Mouse (Mus musculus): ENCODE data around the gene Gtdc1. TPM values are rescaled to one million over a fixed set of nuclear protein-coding genes. Genes with fewer than 3 reads are reported as not detected.

Gtdc1 gene
- 19.6 and 29.1 TPM in 2 replicates for total RNA-seq (2017)

DNA sequence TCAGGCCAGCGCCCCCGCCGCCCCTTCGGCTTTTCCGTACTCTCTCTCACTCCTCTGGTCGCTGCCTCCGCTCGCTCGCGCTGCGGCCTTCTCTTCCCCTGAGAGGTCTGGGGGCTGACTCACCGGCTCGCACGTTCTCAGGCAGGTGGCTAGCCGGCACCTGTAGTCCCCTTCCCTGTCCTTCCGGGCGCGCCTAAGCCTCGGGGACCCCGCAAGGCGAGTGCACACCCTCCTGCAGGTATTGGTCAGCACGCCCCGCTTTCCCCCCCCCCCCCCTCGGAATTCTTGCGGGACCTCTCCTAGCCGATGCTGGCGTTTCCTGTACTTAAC lies at the start of gene Gtdc1:
Gene Gtdc1 (minus strand): TSS at position 176 of the 330 bp plus-strand sequence.
- no peak for ATAC-seq (replicated peaks in 1 of 2; ENCODE audit: insufficient read depth in 1 of 2, low FRiP score in 2 of 2, low TSS enrichment in 1 of 2, low read depth in 1 of 2, poor library complexity in 2 of 2, severe bottlenecking in 2 of 2)

DNA sequence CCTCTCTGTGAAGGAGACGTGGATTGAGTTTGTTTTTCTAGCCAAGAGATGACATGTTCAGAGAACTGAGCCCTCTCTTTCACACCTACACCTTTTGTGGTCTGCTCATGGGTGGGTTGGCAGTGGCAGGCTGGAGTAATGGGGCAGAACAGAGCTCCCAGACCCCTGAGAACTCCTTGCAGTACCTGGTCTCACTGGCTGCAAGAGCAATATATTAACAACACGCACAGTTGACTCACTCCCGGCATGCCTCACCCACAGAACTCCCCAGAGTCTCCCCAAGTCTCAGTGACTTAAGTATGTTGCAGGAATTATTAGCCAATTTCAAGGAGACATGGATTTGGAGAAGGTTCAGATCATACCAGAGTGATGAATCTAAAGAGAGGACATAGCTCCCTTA lies 49.6 kb upstream of the Gtdc1 start:
- ATAC-seq (replicated peaks in 1 of 2; ENCODE audit: insufficient read depth in 1 of 2, low FRiP score in 2 of 2, low TSS enrichment in 1 of 2, low read depth in 1 of 2, poor library complexity in 2 of 2, severe bottlenecking in 2 of 2), result no peak

DNA sequence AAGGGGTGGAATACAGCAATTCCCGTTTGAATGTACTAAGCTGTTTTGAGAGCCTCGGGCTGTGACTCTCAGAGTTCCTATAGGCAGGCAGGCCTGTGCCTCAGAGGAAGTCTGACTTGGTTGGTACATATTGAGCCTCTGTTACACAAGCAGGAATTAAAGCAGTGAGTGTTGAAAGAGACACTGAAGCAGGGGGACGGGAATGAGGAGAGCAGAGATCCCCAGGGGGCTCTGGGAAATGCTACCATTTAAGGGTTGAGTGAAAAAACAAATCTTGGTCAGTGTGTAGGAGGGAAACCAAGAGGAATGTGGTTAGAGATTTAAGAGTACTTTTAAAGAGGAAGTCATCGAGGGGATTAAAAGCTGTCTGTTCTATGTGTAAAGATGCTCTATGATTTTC lies 49.0 kb upstream of the Gtdc1 start:
- peak in 1 of 2 experiments; percentile 38; a peak in 1 of 4 replicates for ATAC-seq (replicated peaks in 1 of 2; ENCODE audit: insufficient read depth in 1 of 2, low FRiP score in 2 of 2, low TSS enrichment in 1 of 2, low read depth in 1 of 2, poor library complexity in 2 of 2, severe bottlenecking in 2 of 2)

DNA sequence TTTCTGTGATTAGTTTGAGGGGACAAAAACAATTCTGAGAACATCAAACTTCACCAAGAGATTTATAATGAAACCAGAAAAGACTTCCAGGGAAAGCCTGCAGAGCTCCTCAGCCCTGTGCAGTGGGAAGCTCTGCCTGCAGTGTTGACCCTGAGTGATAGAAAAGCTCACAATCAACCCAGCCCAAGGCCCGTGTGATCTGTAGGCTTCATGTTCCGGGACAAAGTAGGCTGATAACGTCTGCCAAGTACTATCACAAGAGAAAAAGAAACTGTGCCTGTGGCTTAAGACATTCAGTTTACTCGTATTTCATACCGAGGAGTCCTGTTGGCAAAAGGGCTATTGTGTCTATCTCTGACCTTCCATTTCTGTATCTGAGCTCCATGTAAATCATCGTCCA lies 46.4 kb upstream of the Gtdc1 start:
- ATAC-seq (replicated peaks in 1 of 2; ENCODE audit: insufficient read depth in 1 of 2, low FRiP score in 2 of 2, low TSS enrichment in 1 of 2, low read depth in 1 of 2, poor library complexity in 2 of 2, severe bottlenecking in 2 of 2), result no peak

DNA sequence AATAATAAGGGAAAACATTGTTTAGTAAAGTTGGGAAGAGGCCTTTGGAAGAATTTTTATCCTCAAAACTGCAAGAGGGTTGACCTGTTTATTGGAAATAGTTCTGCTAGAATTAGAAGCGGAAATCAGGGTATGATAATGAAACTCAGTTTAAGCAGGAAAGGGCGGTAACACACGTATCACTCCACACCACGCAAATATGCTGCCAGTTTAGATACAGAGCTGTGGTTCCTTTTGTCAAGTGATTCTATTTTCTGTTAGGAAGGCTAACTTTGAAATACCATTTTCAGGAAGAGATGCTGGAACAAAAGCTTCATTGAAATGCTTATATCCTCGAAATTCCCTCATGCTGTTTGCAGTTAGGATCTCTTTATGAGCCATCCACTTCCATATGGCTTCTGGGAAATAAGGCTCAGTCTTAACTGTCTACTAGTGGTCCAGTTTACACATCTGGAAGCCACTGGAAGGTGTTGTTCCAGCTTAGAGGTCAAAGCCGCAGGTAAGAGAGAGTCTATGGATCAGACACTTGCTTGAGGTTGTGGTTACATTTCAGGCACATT lies 42.7 kb upstream of the Gtdc1 start:
- no peak for ATAC-seq (replicated peaks in 1 of 2; ENCODE audit: insufficient read depth in 1 of 2, low FRiP score in 2 of 2, low TSS enrichment in 1 of 2, low read depth in 1 of 2, poor library complexity in 2 of 2, severe bottlenecking in 2 of 2)

DNA sequence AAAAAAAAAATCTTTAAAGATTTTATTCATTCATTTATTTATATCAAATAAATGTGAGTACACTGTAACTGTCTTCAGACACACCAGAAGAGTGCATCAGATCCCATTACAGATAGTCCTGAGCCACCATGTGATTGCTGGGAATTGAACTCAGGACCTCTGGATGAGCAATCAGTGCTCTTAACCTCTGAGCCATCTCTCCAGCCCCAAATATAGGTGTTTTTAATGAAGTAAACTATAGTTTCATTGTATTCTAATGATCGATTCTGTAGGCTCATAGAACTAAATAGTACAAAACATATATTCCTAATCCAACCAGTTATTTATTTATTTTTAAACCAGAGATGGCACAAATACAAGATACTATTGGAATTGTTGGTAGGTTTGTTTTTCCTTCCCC lies 42.2 kb upstream of the Gtdc1 start:
- ATAC-seq (replicated peaks in 1 of 2; ENCODE audit: insufficient read depth in 1 of 2, low FRiP score in 2 of 2, low TSS enrichment in 1 of 2, low read depth in 1 of 2, poor library complexity in 2 of 2, severe bottlenecking in 2 of 2), result no peak

DNA sequence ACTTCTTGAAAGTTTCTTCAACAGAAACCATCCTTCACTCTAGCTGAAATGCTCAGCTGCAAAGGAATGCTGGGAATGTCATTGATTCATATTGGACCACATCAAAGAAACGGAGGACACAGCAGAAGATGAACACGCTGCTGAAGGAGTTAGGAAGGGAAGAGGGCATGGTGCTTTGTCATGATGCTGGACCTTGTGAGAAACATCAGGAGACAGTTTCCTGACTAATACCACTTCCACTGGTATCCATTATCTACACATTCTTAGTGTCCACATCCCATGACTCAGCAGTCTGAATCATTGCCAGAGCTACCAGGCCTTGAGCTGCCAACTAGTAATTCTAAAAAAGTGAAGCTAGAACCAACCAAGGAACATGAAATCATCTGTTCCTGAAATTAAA lies 41.8 kb upstream of the Gtdc1 start:
- ATAC-seq (replicated peaks in 1 of 2; ENCODE audit: insufficient read depth in 1 of 2, low FRiP score in 2 of 2, low TSS enrichment in 1 of 2, low read depth in 1 of 2, poor library complexity in 2 of 2, severe bottlenecking in 2 of 2), result peak; percentile 45 to 67; a peak in 3 of 4 replicates

DNA sequence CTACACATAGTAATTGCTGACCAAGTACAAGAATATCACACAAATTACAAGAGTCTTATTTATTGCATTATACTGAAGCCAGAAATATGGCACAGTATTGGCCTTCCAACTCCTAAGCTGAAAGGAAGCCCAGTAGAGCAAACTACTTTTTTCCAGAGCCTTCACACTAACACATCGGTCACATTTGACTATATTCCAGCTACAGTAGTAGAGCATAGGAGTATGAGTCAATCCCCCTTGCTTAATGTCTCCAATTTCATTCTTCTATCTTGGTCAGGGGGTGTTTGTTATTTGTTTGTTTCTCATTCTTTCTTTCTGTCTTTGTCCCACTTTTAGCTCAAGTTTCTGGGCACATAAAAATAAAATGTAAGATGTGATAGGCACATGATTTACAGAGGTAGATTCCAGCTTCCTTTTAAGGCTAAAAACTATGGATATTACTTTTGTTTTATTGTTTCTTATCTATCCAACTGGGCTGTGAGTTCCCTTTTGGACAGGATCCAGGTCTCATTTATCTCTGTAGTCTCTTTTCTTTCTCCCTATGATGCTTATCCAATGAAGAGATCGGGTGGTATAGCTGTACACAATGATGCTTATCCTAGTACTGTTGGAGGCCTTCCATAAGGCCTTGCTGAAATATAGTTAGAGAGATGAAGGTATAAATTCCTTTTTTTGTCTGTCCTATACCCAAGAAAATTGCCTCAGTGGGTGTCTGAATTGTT lies 38.5 kb upstream of the Gtdc1 start:
- ATAC-seq (replicated peaks in 1 of 2; ENCODE audit: insufficient read depth in 1 of 2, low FRiP score in 2 of 2, low TSS enrichment in 1 of 2, low read depth in 1 of 2, poor library complexity in 2 of 2, severe bottlenecking in 2 of 2), result no peak

DNA sequence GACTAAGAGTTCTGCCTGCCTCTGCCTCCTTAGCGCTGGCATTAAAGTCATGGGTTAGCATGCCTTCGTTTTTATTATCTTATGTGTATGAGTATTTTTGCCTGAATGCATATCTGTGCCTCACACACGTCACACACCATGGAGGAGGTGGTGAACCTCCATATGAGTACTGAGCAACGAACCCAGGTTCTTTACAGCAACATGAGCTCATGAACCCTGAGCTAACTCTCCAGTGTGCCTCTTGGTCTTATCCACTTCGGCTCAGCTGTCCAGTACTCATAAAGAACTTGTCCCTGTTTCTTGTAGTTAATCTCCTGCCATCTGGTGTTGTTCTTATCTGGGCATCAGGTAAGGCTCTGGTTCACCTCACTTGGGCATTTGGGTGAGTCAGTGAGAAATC lies 35.2 kb upstream of the Gtdc1 start:
- ATAC-seq (replicated peaks in 1 of 2; ENCODE audit: insufficient read depth in 1 of 2, low FRiP score in 2 of 2, low TSS enrichment in 1 of 2, low read depth in 1 of 2, poor library complexity in 2 of 2, severe bottlenecking in 2 of 2), result 0 out of 4 replicates have a peak, but pooled peaks of 1 of the 2 experiments have one; percentile 21

DNA sequence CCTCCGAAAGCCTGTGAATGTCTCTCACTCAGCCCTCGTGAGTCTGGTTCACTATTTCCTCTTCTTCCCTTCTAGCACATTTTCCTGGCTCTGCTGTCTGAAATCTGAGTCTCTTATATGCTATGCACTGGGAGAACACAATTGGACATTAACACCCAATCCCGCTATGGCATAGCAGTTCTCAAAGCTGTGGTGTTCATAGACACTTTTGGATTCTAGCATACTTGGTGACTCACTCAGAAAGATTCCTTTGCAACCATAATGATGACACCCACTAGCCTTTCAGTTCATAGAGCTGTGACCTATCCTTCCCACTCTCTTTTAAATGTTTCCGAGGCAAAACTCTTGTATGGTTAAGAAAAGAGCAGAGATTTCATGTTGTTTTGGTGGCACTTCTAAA lies 33.7 kb upstream of the Gtdc1 start:
- no peak for ATAC-seq (replicated peaks in 1 of 2; ENCODE audit: insufficient read depth in 1 of 2, low FRiP score in 2 of 2, low TSS enrichment in 1 of 2, low read depth in 1 of 2, poor library complexity in 2 of 2, severe bottlenecking in 2 of 2)

DNA sequence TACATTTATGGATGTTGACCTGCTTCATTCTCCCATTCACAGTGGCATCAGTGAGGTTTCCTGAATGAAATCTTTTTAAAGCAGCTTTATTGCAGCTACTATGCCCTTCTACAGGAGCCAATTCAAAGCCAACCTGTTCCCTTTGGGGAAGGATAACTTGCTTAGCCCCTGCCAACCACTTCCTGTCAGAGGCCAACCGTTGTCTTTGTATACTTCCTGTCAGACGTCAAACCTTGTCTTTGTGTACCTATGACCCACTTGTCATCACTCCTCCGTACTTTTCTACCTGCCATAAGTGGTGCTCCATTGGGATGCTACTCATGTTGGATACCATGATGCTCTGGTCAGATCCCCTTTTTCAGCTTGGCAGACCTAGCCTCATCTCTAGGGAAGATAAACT lies 33.1 kb upstream of the Gtdc1 start:
- no peak for ATAC-seq (replicated peaks in 1 of 2; ENCODE audit: insufficient read depth in 1 of 2, low FRiP score in 2 of 2, low TSS enrichment in 1 of 2, low read depth in 1 of 2, poor library complexity in 2 of 2, severe bottlenecking in 2 of 2)

DNA sequence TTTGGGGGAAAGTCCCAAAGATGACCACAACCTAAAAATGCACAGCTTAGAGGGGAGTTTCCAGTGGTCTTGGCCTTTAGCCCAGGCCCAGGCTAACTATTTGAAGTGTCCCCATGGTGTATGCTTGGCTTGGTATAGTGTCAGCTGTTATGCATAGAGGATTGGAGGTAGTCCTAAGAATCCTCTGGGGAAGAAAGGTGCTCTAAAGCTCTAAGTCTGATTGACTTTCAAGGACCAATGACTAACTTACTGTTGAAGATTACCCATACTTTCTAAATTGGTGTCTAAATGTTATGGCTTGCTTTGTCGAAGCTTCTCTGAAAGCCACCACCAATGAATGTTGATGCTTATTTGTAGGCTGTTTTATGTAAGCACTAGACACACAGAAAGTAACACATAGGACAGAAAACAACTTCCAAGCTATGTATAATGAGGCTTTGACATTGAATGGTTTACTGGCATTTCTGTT lies 29.9 kb upstream of the Gtdc1 start:
- no peak for ATAC-seq (replicated peaks in 1 of 2; ENCODE audit: insufficient read depth in 1 of 2, low FRiP score in 2 of 2, low TSS enrichment in 1 of 2, low read depth in 1 of 2, poor library complexity in 2 of 2, severe bottlenecking in 2 of 2)

DNA sequence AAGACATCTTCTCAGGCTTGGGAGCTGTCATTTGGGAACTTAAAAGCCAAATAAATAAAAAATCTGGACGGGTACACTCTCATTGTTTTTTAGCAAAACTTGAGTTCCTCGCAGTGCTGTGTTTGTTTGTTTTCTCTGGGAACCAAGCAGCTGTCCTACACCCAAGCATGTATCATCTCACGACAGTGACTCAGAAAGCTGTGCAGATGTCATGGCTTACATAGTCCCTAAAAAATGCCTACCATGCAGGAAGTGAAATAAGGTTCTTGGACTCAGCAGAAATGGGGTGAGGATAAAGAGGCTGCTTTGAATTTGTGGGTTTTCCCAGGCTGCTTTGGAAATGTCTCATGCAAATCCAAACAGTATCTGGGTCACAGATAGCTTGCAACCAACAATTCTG lies 28.8 kb upstream of the Gtdc1 start:
- ATAC-seq (replicated peaks in 1 of 2; ENCODE audit: insufficient read depth in 1 of 2, low FRiP score in 2 of 2, low TSS enrichment in 1 of 2, low read depth in 1 of 2, poor library complexity in 2 of 2, severe bottlenecking in 2 of 2), result no peak

DNA sequence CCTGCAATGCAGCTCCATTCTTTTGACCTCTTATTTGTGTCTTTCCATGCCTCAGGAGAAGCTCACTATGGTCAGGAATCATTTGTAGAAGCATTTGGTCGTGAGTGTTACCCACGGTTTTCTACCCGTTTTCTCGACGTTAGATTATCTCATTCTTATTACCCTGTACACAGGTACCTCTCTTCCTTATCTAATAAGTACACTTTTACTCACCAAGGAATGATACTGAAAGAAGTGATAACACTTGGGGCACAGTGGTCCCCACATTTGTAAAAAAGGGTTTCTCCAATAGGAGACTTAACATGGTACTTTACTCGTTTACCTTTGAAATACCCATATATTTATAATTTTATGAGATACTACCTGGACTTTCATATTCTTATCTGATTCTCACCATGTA lies 28.0 kb upstream of the Gtdc1 start:
- no peak for ATAC-seq (replicated peaks in 1 of 2; ENCODE audit: insufficient read depth in 1 of 2, low FRiP score in 2 of 2, low TSS enrichment in 1 of 2, low read depth in 1 of 2, poor library complexity in 2 of 2, severe bottlenecking in 2 of 2)

DNA sequence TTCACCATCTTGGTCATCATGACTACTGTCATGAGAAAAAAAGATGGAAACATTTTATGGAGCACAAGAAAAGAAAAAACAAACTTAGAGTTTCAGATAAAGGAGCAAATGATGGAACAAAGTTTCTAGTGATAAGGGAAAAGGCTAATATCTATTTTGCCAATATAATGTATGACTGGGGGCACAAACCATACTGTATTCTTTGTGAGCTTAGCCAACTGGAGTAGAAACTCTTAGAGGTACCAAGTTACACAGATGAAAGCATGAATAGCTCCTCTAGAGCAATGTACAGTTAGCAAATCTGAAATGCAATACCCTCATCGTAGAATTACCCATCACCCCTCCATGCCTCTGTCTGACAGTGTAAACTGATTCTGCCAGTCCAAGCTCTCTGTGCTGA lies 26.7 kb upstream of the Gtdc1 start:
- no peak for ATAC-seq (replicated peaks in 1 of 2; ENCODE audit: insufficient read depth in 1 of 2, low FRiP score in 2 of 2, low TSS enrichment in 1 of 2, low read depth in 1 of 2, poor library complexity in 2 of 2, severe bottlenecking in 2 of 2)

DNA sequence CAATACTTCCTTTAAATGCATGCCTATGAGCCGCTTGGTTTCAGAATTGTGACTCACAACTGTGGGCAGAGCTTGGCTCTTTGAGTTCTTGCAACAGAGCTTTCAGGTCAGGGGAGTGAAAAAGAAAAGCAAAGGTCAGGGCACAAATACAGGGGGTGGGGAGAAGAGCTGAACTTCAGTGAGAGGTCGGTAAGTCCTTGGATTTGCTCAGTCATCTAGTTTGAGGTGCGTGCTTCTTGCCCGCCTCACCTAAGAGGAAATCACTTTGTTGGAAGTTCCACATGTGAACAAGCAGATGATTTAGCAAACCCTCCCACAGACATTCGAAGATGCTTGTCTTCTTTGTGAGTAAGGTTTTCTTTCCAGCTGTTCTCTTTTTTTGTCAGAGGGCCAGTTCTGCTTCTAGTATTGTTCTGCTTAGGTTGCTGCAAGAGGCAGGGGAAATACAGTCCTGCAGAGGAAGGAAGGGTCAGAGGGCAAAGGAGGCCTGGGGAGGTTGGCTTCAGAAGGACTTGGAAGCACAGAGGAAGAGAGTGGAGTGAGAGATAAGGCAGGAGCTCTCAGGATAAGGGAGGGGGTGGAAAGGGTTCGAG lies 25.5 kb upstream of the Gtdc1 start:
- peak; percentile 32 to 62 for ATAC-seq (replicated peaks in 1 of 2; ENCODE audit: insufficient read depth in 1 of 2, low FRiP score in 2 of 2, low TSS enrichment in 1 of 2, low read depth in 1 of 2, poor library complexity in 2 of 2, severe bottlenecking in 2 of 2)

DNA sequence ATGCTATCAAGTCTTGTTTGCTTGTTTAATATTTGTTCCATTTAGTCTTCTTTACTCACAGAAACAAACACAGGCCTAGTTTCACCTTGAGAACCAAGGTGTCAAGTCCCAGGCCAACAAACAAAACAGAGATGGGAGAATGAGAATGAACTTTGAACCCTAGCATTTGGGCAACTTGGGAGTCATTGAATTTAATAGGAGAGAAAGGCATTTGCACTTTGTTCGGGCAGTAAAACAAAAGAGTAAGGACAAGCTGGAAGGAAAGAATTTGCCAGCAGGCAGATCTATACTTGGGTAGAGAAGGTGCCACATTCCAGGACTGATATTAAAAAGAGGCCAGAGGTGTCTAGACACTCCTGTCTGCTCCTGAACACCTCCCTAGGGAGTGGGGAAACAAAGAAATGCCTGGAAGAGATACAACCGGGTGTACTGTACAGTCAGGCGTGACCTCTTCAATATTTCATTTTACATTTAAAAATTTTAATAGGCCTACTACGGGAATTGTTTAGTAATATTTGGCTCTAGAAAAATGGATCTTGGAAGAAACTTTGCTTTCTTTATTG lies 24.3 kb upstream of the Gtdc1 start:
- ATAC-seq (replicated peaks in 1 of 2; ENCODE audit: insufficient read depth in 1 of 2, low FRiP score in 2 of 2, low TSS enrichment in 1 of 2, low read depth in 1 of 2, poor library complexity in 2 of 2, severe bottlenecking in 2 of 2), result no peak

DNA sequence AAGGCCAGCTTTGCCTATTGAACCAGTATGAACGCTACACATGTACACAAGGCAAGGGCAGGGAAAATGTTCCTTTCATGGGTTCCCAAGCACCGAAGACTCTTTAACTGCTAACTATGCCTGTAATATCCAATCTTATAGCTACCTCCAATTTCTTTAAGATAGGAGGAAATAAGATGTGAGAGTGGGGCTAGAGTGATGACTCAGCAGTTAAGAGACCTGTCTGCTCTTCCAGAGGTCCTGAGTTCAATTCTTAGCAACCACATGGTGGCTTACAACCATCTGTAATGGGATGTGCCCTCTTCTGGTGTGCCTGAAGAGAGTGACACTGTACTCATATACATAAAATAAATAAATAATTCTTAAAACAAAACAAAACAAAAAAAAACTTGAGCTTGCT lies 17.2 kb upstream of the Gtdc1 start:
- ATAC-seq (replicated peaks in 1 of 2; ENCODE audit: insufficient read depth in 1 of 2, low FRiP score in 2 of 2, low TSS enrichment in 1 of 2, low read depth in 1 of 2, poor library complexity in 2 of 2, severe bottlenecking in 2 of 2), result no peak
